8 mouse cellular contexts compared by ENCODE assay signal in the genomic region with DNA sequence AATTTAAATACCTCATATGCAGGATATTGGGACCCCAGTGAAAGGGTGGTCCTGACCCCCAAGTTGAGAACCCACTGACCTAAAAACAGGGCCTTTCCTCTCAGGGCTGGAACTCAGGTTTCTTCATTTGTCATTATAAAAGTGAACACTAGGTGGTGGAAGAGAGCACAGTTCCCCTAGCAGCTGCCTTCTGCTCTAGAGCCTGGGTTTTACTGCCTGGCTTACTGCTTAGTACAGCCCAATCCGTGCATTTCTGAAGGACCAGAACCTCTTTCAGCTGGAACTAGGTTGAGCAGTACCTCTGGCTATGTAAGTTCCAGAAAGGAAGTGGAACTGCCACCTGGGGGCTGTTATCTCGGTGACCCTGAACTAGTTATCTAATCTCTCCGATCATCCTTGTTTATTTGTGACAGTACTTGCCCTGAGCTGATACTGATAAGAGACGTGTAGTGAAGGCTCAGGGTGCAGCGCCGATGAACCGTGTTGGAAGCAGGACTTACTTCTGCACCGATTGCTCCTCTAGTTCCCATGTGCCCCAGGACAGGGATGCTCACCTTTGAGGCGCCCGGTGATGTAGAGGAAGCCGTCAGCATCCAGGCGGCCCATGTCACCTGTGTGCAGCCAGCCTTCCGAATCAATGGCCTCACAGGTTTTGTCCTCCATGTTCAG. TPM values are rescaled to one million over a fixed set of nuclear protein-coding genes. Genes with fewer than 3 reads are reported as not detected.
A peak's percentile ranks its signal among the peaks of the same experiment; 100 is the strongest.
DNase-seq lines count a peak whose midpoint lies in the region; ATAC-seq and TF ChIP-seq lines count a peak whose summit lies in the region.

No protein-coding gene starts in this region.

- no peak overlapping the region; the same call in 1 of the 2 replicates for H3K27ac ChIP-seq in testis, adult 2 months (ENCODE audit: control insufficient read depth, insufficient read depth, low read depth, low read length)
- H3K27ac ChIP-seq in embryonic facial prominence, embryonic 11.5 days (replicated peaks; ENCODE audit: low read depth, low read length) = no peak overlapping the region

- no peaks in the 10 kb centered on the region for H3K9me3 ChIP-seq in embryonic facial prominence, embryonic 11.5 days (replicated peaks; ENCODE audit: control insufficient read depth, low read length)

- H3K4me3 ChIP-seq in testis, adult 2 months (ENCODE audit: control insufficient read depth, low read depth, low read length) = no peak overlapping the region
- H3K4me3 ChIP-seq in embryonic facial prominence, embryonic 11.5 days (ENCODE audit: low read depth, low read length) = no peak overlapping the region

- no peak overlapping the region for H3K4me2 ChIP-seq in embryonic facial prominence, embryonic 11.5 days (ENCODE audit: low read depth, low read length)

- no peak overlapping the region for H3K9ac ChIP-seq in embryonic facial prominence, embryonic 11.5 days (replicated peaks; ENCODE audit: low read length)

- no peak for TF ChIP-seq POLR2A in testis, adult 2 months (IDR thresholded peaks at IDR 0.05; ENCODE audit: control insufficient read depth, low read depth, low read length)

- TF ChIP-seq CTCF in testis, adult 2 months (IDR thresholded peaks at IDR 0.05; ENCODE audit: control insufficient read depth, insufficient read depth, insufficient replicate concordance, low read depth, low read length) = peak; percentile 40; the same call in 1 of the 2 replicates

- 0 out of 2 replicates have a peak, but pooled peaks have one; percentile 61 for ATAC-seq in embryonic facial prominence, embryonic 11.5 days (replicated peaks; ENCODE audit: insufficient number of reproducible peaks, low FRiP score, low TSS enrichment, low read depth)

- peaks cover 4% of the 10 kb centered on the region for H3K4me1 ChIP-seq in testis, adult 2 months (ENCODE audit: control insufficient read depth, insufficient read depth, low read length)
- H3K4me1 ChIP-seq in embryonic facial prominence, embryonic 11.5 days (ENCODE audit: control insufficient read depth, insufficient read depth, low read length) = no peaks in the 10 kb centered on the region

- H3K27me3 ChIP-seq in testis, adult 2 months (ENCODE audit: control insufficient read depth, insufficient read depth, low read length) = no peaks in the 10 kb centered on the region
- H3K27me3 ChIP-seq in embryonic facial prominence, embryonic 11.5 days (ENCODE audit: control insufficient read depth, insufficient read depth, low read length) = no peaks in the 10 kb centered on the region
- H3K27me3 ChIP-seq in splenic B cell, adult 2 months (ENCODE audit: control insufficient read depth, insufficient read depth, low read length, poor library complexity, severe bottlenecking) = no peaks in the 10 kb centered on the region

- no peak for DNase-seq in testis, postnatal 14 days (ENCODE audit: low spot score)
- DNase-seq in adipocyte (ENCODE audit: low spot score) = peak; percentile 82
- peak; percentile 76 for DNase-seq in embryonic facial prominence, embryonic 11.5 days (ENCODE audit: low spot score)
- peak; percentile 50 for DNase-seq in kidney, adult 9 months
- DNase-seq in lung, postnatal 14 days = peak; percentile 26
- peak; percentile 63 for DNase-seq in splenic B cell, adult 2 months (ENCODE audit: low read depth, low spot score)
- DNase-seq in right cerebral cortex, postnatal 4 days = no peak

- H3K36me3 ChIP-seq in testis, adult 2 months (ENCODE audit: control insufficient read depth, insufficient read depth, low read length) = no peaks in the 10 kb centered on the region
- no peaks in the 10 kb centered on the region for H3K36me3 ChIP-seq in embryonic facial prominence, embryonic 11.5 days (replicated peaks; ENCODE audit: control insufficient read depth, insufficient read depth, low read depth, low read length)
- H3K36me3 ChIP-seq in splenic B cell, adult 2 months (ENCODE audit: control insufficient read depth, insufficient read depth, low read length, poor library complexity, severe bottlenecking) = no peaks in the 10 kb centered on the region

- 73% methylated on average over 13 of the region's 13 CpGs for WGBS in embryonic facial prominence, embryonic 11.5 days

RNA-seq across cellular contexts. Expression of gene Idh3a, which starts 28.2 kb away (rescaled TPM):
- 11.9 and 13.8 TPM in 2 replicates for polyA plus RNA-seq in testis, adult 2 months (2012; rRNA removed)
- 119 and 134 TPM in 2 replicates for polyA plus RNA-seq in embryonic facial prominence, embryonic 11.5 days (2014; fragmentation: Nextera tagmentation; extraction: Ambion mirVana)

RNA-seq across cellular contexts. Expression of gene Acsbg1, which starts 47.4 kb away (rescaled TPM):
- polyA plus RNA-seq in testis, adult 2 months (2012; rRNA removed) = 91.8 and 114 TPM in 2 replicates
- 1.4 and 2.8 TPM in 2 replicates for polyA plus RNA-seq in embryonic facial prominence, embryonic 11.5 days (2014; fragmentation: Nextera tagmentation; extraction: Ambion mirVana)

RNA-seq across cellular contexts. Expression of gene Cib2, which starts 54.3 kb away (rescaled TPM):
- polyA plus RNA-seq in testis, adult 2 months (2012; rRNA removed) = 3.2 and 3.6 TPM in 2 replicates
- polyA plus RNA-seq in embryonic facial prominence, embryonic 11.5 days (2014; fragmentation: Nextera tagmentation; extraction: Ambion mirVana) = 17.6 and 20.2 TPM in 2 replicates

Comparison
In these comparisons a context has a peak if more than half of its experiments do, and no peak if none do; other contexts are left out.
1. DNase-seq: peak in adipocyte (single experiment), embryonic facial prominence, embryonic 11.5 days (single experiment), kidney, adult 9 months (single experiment), lung, postnatal 14 days (single experiment) and splenic B cell, adult 2 months (single experiment); none in testis, postnatal 14 days (single experiment) and right cerebral cortex, postnatal 4 days (single experiment).
2. RNA of gene Acsbg1, which starts 47.4 kb away (polyA plus RNA-seq): 91.8 to 114 TPM in testis, adult 2 months; 1.4 to 2.8 TPM in embryonic facial prominence, embryonic 11.5 days; every median in the first group is over 10 times any median in the second.